Mouse (Mus musculus): ENCODE data around the gene Ctnna3.

GRCm38 (mm10) chr10:64892458-64892857 lies 1462.6 kb downstream of the Ctnna3 start:
- no peak for TF ChIP-seq CTCF (IDR thresholded peaks at IDR 0.05; ENCODE audit: low read depth)
- no peak for TF ChIP-seq EP300 (IDR thresholded peaks at IDR 0.05; ENCODE audit: low read depth)
